Mouse (Mus musculus): Measurements from ENCODE around the gene Gm7982. TPM values are rescaled to one million over a fixed set of nuclear protein-coding genes. Genes with fewer than 3 reads are reported as not detected.
"Not testable (repeated sequence)": the region's sequence is repeated elsewhere in the genome, so short reads cannot be mapped to it uniquely, and the experiment has no call there.

Gm7982 gene
- polyA plus RNA-seq (2015; fragmentation: Nextera tagmentation; extraction: Ambion mirVana): not detected in 2 replicates

DNA sequence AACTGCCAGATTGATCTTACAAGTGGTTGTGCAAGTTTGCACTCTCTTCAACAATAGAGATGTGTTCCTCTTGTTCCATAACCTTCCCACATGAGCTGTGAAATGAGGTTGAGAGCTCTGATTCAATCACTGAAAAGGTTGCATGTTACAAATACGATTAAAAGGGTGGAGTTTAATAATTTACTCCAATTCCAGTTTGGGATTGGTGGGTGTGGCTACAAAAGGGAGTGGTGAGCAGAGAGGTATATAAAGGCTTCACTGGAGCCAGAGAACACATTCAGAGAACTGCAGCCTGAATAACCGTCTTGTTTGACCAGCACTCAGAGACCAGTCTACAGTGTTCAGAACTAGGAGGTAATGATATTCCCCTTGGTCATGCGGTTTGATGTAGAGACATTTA, at the start of gene Gm7982:
TSS of gene Gm7982 (plus strand) at position 301 of the 400 bp plus-strand sequence.
- not testable (repeated sequence) for H3K4me3 ChIP-seq (replicated peaks; ENCODE audit: low read length); H3K4me1 ChIP-seq (ENCODE audit: control insufficient read depth, insufficient read depth, low read length); H3K36me3 ChIP-seq (ENCODE audit: control insufficient read depth, insufficient read depth, low read length); H3K9ac ChIP-seq (ENCODE audit: low read length); H3K4me2 ChIP-seq (ENCODE audit: low read depth, low read length); H3K9me3 ChIP-seq (replicated peaks; ENCODE audit: control insufficient read depth, low read length); ATAC-seq (ENCODE audit: insufficient read depth, low FRiP score); H3K27me3 ChIP-seq (ENCODE audit: control insufficient read depth, insufficient read depth, low read length); H3K27ac ChIP-seq (ENCODE audit: low read length)
- no CpG with 5 or more reads among the region's 3 CpGs for WGBS

DNA sequence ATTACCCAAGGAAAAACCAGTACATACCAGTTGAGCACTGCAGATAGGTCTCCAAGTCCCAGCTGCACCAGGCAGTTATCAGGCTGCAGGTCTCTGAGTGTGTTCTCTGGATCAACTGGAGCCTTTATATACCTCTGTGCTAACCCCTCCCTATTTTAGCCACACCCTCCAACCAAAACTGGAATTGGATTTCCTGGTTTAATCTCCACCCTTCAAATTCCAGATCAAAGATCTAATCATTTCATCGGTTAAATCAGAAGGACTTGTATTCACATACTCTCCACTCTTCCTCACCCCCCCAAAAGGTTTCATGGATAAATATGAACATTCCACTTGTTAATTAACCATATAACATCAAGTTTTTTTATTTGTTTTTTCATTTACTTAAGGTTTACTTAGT, 5.7 kb upstream of the Gm7982 start, which contains the start of gene Gm7978:
TSS of gene Gm7978 (minus strand) at position 101 of the 400 bp plus-strand sequence.
- not testable (repeated sequence) for H3K4me3 ChIP-seq (replicated peaks; ENCODE audit: low read length); H3K27me3 ChIP-seq (ENCODE audit: control insufficient read depth, insufficient read depth, low read length); ATAC-seq (ENCODE audit: insufficient read depth, low FRiP score); H3K4me1 ChIP-seq (ENCODE audit: control insufficient read depth, insufficient read depth, low read length); H3K36me3 ChIP-seq (ENCODE audit: control insufficient read depth, insufficient read depth, low read length); H3K27ac ChIP-seq (ENCODE audit: low read length); H3K9ac ChIP-seq (ENCODE audit: low read length); H3K4me2 ChIP-seq (ENCODE audit: low read depth, low read length); H3K9me3 ChIP-seq (replicated peaks; ENCODE audit: control insufficient read depth, low read length)
- WGBS: no CpG with 5 or more reads among the region's 1 CpGs

- no CpG with 5 or more reads among the region's 2 CpGs for WGBS
- not testable (repeated sequence) for H3K9me3 ChIP-seq (replicated peaks; ENCODE audit: control insufficient read depth, low read length); H3K4me3 ChIP-seq (replicated peaks; ENCODE audit: low read length); H3K4me2 ChIP-seq (ENCODE audit: low read depth, low read length); H3K36me3 ChIP-seq (ENCODE audit: control insufficient read depth, insufficient read depth, low read length); H3K4me1 ChIP-seq (ENCODE audit: control insufficient read depth, insufficient read depth, low read length); H3K27ac ChIP-seq (ENCODE audit: low read length); H3K9ac ChIP-seq (ENCODE audit: low read length); H3K27me3 ChIP-seq (ENCODE audit: control insufficient read depth, insufficient read depth, low read length); ATAC-seq (ENCODE audit: insufficient read depth, low FRiP score)
These were observed 33.9 kb downstream of the Gm7982 start, which contains the start of gene E330014E10Rik for GRCm38 (mm10) chr5:95775690-95776089. Gene E330014E10Rik, plus strand, starts transcription at chr5:95775990.

Other genes with a start within 250 kb of the Gm7982 start
- not detected in 2 replicates for gene Gm3286, start 231.3 kb upstream of the Gm7982 start, polyA plus RNA-seq (2015; fragmentation: Nextera tagmentation; extraction: Ambion mirVana)
- gene Gm7971, start 147.1 kb upstream of the Gm7982 start, polyA plus RNA-seq (2015; fragmentation: Nextera tagmentation; extraction: Ambion mirVana): not detected in 2 replicates
- gene Gm7978, start 5.8 kb upstream of the Gm7982 start, polyA plus RNA-seq (2015; fragmentation: Nextera tagmentation; extraction: Ambion mirVana): not detected in 2 replicates
- gene E330014E10Rik, start 34.0 kb downstream of the Gm7982 start, polyA plus RNA-seq (2015; fragmentation: Nextera tagmentation; extraction: Ambion mirVana): not detected in 2 replicates
- 23.1 and 34.1 TPM in 2 replicates for gene Cxcl13, start 214.9 kb downstream of the Gm7982 start, polyA plus RNA-seq (2015; fragmentation: Nextera tagmentation; extraction: Ambion mirVana)

All from stomach, embryonic 16.5 days (tissue).